Mouse (Mus musculus) C2C12 (cell line): ENCODE measurements around the gene Lrmda. TPM values are rescaled to one million over a fixed set of nuclear protein-coding genes. Genes with fewer than 3 reads are reported as not detected.
A peak's percentile ranks its signal among the peaks of the same experiment; 100 is the strongest.

Experiments
- H3K27me3 ChIP-seq: one replicate; pipeline ENCODE4 v1.6.1; 2011; ENCODE audit not compliant: control insufficient read depth, insufficient read depth, insufficient read length
- H3K36me3 ChIP-seq: one replicate; pipeline ENCODE4 v1.6.1; 2011; ENCODE audit not compliant: control insufficient read depth, insufficient read depth
- H3K4me3 ChIP-seq: one replicate; pipeline ENCODE4 v1.5.1; 2011; ENCODE audit warnings: mild to moderate bottlenecking, control low read depth; ENCODE audit not compliant: poor library complexity, insufficient read depth, severe bottlenecking
- H3K79me2 ChIP-seq: one replicate; pipeline ENCODE4 v1.6.1; 2011; ENCODE audit not compliant: control insufficient read depth, insufficient read depth
- H3K79me3 ChIP-seq: one replicate; pipeline ENCODE4 v1.6.1; 2011; ENCODE audit warnings: low read depth, control low read depth
- H3ac ChIP-seq: one replicate; pipeline ENCODE3; 2011; ENCODE audit warnings: low read depth; ENCODE audit not compliant: control insufficient read depth, insufficient read length
- CEBPB ChIP-seq: IDR thresholded peaks from one replicate; pipeline ENCODE4 v1.6.1; 2011; ENCODE audit warnings: low read depth, mild to moderate bottlenecking, control low read depth, moderate library complexity
- CTCF ChIP-seq: IDR thresholded peaks from one replicate; pipeline ENCODE4 v1.5.1; 2011; ENCODE audit not compliant: control insufficient read depth, insufficient read depth, insufficient read length
- FOSL1 ChIP-seq: IDR thresholded peaks from one replicate; pipeline ENCODE4 v1.8.0; 2011; ENCODE audit warnings: mild to moderate bottlenecking, low read length; ENCODE audit not compliant: poor library complexity, insufficient read depth, severe bottlenecking
- MAX ChIP-seq: IDR thresholded peaks from one replicate; pipeline ENCODE4 v1.6.1; 2011; ENCODE audit warnings: mild to moderate bottlenecking, control low read depth
- MYOD1 ChIP-seq: IDR thresholded peaks from one replicate; pipeline ENCODE4 v1.6.1; 2011; ENCODE audit warnings: low read depth; ENCODE audit not compliant: control insufficient read depth, insufficient read length
- MYOG ChIP-seq: IDR thresholded peaks from one replicate; pipeline ENCODE4 v1.6.1; 2011; ENCODE audit not compliant: control insufficient read depth, insufficient read length; ENCODE audit errors: extremely low read depth
- USF1 ChIP-seq: IDR thresholded peaks from one replicate; pipeline ENCODE4 v1.6.1; 2011; ENCODE audit warnings: low read depth, mild to moderate bottlenecking, control low read depth, moderate library complexity
- polyA plus RNA-seq: library from polyadenylated mRNA; unstranded; fragments of >200 nt; fragmentation: generic; extraction: Trizol; gene quantifications from one replicate; pipeline ENCODE4 v1.2.1, GENCODE M21; 2012; ENCODE audit warnings: missing spikeins

Lrmda gene
- polyA plus RNA-seq, 1 experiment = not detected

GRCm38 (mm10) chr14:22695931-22696365, 676.4 kb downstream of the Lrmda start:
- Histone ChIP-seq H3K79me2 (no peaks in the 10 kb centered on the region), H3K4me3 (no peak overlapping the region), H3K79me3 (no peaks in the 10 kb centered on the region), H3K27me3 (no peaks in the 10 kb centered on the region), H3K36me3 (no peaks in the 10 kb centered on the region), H3ac (no peak overlapping the region)
- TF ChIP-seq MYOG (no peak), MYOD1 (no peak), FOSL1 (no peak), USF1 (no peak), CEBPB (no peak), CTCF (no peak), MAX (no peak)

GRCm38 (mm10) chr14:22700236-22700635, 680.7 kb downstream of the Lrmda start:
- Histone ChIP-seq H3K4me3 (no peak overlapping the region), H3K36me3 (no peaks in the 10 kb centered on the region)
- TF ChIP-seq CTCF (no peak), USF1 (peak; percentile 34), CEBPB (no peak), MAX (no peak), MYOD1 (no peak), FOSL1 (no peak), MYOG (no peak)

GRCm38 (mm10) chr14:22700690-22701089, 681.2 kb downstream of the Lrmda start:
- Histone ChIP-seq H3K36me3 (no peaks in the 10 kb centered on the region), H3ac (no peak overlapping the region)
- TF ChIP-seq CTCF = no peak
- TF ChIP-seq MYOD1 = no peak
- no peak for TF ChIP-seq FOSL1
- no peak for TF ChIP-seq CEBPB
- TF ChIP-seq USF1 = no peak
- no peak for TF ChIP-seq MYOG
- TF ChIP-seq MAX = no peak

More at GRCm38 (mm10) chr14:22700236-22700635, 680.7 kb downstream of the Lrmda start:
- Histone ChIP-seq H3K79me2 (no peaks in the 10 kb centered on the region), H3ac (no peak overlapping the region), H3K27me3 (no peaks in the 10 kb centered on the region), H3K79me3 (no peaks in the 10 kb centered on the region)

GRCm38 (mm10) chr14:22707958-22708701, 688.6 kb downstream of the Lrmda start:
- Histone ChIP-seq H3K27me3 (no peaks in the 10 kb centered on the region), H3K79me2 (no peaks in the 10 kb centered on the region), H3K4me3 (no peak overlapping the region)

More at GRCm38 (mm10) chr14:22700690-22701089, 681.2 kb downstream of the Lrmda start:
- no peaks in the 10 kb centered on the region for H3K27me3 ChIP-seq
- no peak overlapping the region for H3K4me3 ChIP-seq
- H3K79me2 ChIP-seq = no peaks in the 10 kb centered on the region
- H3K79me3 ChIP-seq = no peaks in the 10 kb centered on the region

GRCm38 (mm10) chr14:22710071-22710661, 690.7 kb downstream of the Lrmda start:
- TF ChIP-seq USF1 = no peak
- no peak for TF ChIP-seq MYOG
- no peak for TF ChIP-seq MAX
- TF ChIP-seq FOSL1 = no peak
- no peak for TF ChIP-seq MYOD1
- TF ChIP-seq CEBPB = no peak
- no peak for TF ChIP-seq CTCF
- Histone ChIP-seq H3K79me3 (no peaks in the 10 kb centered on the region), H3K4me3 (no peak overlapping the region), H3ac (no peak overlapping the region), H3K27me3 (no peaks in the 10 kb centered on the region), H3K79me2 (no peaks in the 10 kb centered on the region), H3K36me3 (no peaks in the 10 kb centered on the region)

More at GRCm38 (mm10) chr14:22707958-22708701, 688.6 kb downstream of the Lrmda start:
- H3K79me3 ChIP-seq = no peaks in the 10 kb centered on the region
- no peaks in the 10 kb centered on the region for H3K36me3 ChIP-seq
- H3ac ChIP-seq = no peak overlapping the region
- no peak for TF ChIP-seq CTCF
- TF ChIP-seq MYOD1 = no peak
- TF ChIP-seq CEBPB = no peak

GRCm38 (mm10) chr14:22712388-22712787, 692.9 kb downstream of the Lrmda start:
- no peaks in the 10 kb centered on the region for H3K36me3 ChIP-seq
- H3K27me3 ChIP-seq = no peaks in the 10 kb centered on the region
- H3ac ChIP-seq = no peak overlapping the region
- H3K79me3 ChIP-seq = no peaks in the 10 kb centered on the region
- no peaks in the 10 kb centered on the region for H3K79me2 ChIP-seq
- TF ChIP-seq CTCF (no peak), MYOG (no peak), FOSL1 (no peak), MAX (no peak), MYOD1 (no peak), USF1 (no peak), CEBPB (no peak)
- H3K4me3 ChIP-seq = no peak overlapping the region
